Mouse (Mus musculus) 3134 (cell line): ENCODE data around the gene Pex5l.

Experiments used
- DNase-seq: peaks from one replicate; pipeline ENCODE4 v3.0.0-alpha.2; 2011; ENCODE audit warnings: low spot score; ENCODE audit not compliant: insufficient read length; ENCODE audit errors: extremely low read depth

Gene Pex5l

DNA sequence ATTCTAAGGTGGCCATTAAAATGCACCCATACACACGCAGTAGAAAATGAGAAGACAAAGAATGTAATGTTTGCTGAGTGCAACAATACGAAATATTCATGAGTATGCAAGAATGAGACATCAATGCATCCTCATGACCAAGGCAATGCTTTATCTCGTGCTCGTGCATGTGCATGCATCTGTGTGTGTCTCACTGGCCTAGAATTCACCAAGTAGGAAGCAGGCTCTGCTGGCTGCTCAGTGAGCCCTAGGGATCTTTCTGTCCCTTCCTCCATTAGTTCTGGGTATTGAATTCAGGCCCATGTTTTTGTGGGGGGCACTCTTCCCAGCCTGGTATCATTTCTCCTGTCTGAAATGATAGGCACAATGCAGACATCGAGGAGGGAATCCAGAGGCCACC lies 74.9 kb downstream of the Pex5l start:
- DNase-seq = no peak

GRCm38 (mm10) chr3:33063590-33063989 lies 79.5 kb downstream of the Pex5l start:
- no peak for DNase-seq

DNA sequence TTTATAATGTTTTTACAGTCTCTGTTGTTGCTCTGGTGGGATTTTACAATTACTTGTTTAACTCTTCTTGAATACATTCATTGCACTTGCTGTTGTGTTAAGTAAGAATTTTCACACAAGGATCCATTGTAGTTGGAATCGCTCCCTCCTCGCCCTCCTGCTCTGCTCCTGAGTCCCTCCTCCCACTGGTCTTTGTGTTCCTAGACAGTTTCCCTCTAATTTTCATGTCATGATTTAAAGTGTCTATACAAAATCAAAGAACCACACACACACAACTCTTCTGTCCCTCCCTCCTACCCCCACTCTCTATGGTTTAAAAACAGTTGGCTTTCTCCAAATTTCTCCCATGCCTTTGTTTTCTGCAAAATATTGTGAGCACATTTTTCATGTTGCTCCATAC lies 81.6 kb downstream of the Pex5l start:
- no peak for DNase-seq

DNA sequence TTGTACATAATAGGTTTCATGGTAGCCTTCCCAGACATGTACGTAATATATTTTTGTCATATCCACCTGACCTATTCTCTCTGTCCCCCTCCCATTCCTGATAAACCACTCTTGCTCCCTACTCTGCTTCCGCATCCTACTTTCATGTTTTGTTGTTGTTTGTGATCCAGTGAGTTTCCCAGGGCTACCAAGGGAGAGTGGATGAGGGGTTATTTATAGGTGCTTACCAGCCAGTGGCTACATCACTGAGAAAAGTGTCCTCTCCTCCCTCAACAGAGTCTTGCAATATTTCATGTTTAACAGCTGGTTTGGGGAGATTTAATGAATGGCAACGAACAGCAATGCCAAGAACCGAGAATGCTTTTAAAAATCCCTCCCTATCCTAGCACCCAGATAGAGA lies 82.0 kb downstream of the Pex5l start:
- no peak for DNase-seq

GRCm38 (mm10) chr3:33060343-33060937 lies 82.6 kb downstream of the Pex5l start:
- DNase-seq = no peak

- no peak for DNase-seq
Measured at GRCm38 (mm10) chr3:33048304-33048703, 94.7 kb downstream of the Pex5l start.

GRCm38 (mm10) chr3:33044799-33045106 lies 98.3 kb downstream of the Pex5l start:
- DNase-seq = no peak

GRCm38 (mm10) chr3:33043896-33044798 lies 98.9 kb downstream of the Pex5l start:
- no peak for DNase-seq

DNA sequence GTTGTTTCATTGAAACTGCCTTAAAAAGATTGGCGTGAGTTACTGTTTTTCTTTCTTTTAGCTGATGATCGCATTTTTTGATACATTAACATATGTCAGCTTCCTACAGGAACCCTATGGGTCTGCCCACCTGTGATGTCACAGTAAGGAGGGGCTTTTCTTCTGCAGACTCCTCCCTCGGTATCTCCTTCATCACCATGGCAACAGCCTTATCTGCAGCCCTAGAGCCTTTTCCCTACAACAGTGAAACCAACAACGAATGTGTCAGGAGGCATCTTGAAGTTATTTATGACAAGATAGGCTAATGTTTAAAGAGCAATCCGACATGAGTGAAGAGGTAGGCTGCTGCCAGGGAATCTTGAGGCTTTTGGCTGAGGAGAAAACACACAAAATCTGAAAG lies 118.5 kb downstream of the Pex5l start:
- DNase-seq = no peak

DNA sequence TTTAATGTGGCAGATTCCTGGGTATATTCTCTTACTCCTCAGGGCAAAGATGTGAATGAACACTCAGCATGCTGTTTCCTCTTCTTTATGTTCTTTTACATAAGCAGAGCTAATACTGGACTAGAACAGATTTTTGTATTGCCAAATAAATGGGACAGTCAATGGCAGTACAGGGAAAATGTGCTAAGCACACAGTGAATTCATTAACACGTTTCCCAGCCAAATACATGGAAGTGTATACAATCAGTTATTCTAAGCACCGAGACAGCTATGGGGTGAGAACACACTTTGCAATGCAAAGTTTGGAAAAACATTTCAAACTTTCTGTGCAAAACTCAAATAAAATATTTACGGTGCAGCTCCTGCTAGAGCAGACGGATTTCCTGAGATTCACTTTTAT lies 139.1 kb downstream of the Pex5l start:
- no peak for DNase-seq

DNA sequence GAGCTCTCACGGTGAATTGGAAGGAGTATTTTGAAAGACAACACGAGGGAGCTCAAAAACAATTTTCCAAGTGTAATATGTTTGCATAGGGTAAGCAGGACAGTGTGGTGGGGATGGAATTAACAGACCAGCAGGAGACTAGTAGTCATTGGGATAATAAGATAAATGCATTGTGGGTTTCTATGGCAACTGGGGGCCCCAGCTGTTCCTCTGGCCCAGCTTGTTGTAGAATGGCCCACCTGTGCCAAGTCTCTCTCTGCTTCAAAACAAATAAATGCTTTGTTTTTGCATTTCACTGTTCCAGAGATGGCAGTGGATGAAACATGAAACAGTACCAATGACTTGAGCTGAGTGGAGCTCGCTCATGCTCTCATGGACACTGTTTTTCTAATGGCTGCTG lies 141.3 kb downstream of the Pex5l start:
- no peak for DNase-seq

DNA sequence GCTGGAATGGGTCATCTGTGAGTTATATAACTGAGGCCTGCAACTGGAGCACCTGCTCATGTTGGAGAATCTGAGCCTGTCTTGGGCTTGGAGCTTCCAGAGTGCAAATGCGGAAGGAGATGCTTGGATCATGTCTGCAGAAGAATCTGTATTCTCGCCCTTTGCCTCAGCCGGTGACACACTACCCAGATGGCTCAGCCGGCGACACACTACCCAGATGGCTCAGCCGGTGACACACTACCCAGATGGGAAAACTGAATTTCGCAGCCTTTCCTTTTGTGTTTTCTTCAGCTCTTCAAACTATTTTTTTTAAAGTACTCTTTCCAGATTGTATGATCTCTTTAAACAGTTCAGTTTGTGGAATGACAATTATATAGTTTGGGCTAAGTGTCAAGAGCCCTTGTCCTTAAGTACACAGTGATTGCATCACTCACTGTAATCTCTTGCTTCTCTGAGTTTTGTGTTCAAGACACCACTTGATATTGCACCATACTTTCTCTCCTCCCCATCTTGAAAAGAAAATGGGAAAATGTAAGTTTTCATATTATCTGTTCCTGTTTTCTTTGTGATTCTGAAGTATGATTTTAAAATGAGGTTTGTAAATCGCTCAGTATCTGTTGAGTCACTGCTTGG lies 142.5 kb downstream of the Pex5l start:
- DNase-seq = no peak

DNA sequence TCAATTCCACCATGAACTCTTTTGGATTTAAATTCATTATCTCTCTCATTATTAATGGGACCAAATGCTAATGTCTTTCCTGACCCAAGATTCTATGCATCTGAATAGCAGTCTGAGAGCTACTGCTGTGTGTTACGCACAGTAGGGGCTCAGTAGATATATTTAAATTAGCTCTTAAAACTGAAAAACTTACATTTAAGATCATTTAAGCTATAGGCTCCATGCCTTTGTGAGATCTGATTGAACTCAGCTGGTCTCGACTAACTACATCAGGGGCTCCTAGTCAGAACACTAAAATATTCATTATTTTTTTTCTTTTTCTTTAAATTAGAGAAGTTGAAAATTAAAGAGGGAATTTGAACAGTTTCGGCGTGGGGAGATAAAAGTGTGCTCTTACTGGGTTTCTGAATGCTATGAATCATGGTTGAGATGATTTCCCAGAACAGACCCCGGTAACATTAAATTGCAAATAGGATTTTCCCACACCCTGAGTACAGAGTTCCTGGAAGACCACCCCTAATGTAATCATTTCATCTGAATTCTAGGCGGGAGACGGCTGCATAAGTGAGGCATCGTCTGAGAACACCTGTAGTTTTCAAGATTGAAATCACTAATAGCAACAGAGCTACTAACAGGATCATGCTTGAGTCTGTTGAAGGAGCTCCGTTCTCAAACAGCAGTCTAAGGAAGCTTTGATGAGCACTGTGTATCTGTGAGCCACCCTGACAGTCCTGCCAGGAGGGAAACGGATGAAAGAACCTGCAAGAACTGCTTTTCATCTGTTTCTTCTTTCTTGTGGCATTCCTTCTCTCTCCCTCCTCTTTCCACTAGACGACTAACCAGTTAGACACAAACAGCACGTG lies 151.1 kb downstream of the Pex5l start:
- no peak for DNase-seq

GRCm38 (mm10) chr3:32987806-32988205 lies 155.2 kb downstream of the Pex5l start:
- DNase-seq = no peak

GRCm38 (mm10) chr3:32985141-32985540 lies 157.9 kb downstream of the Pex5l start:
- no peak for DNase-seq

GRCm38 (mm10) chr3:32979981-32980380 lies 163.1 kb downstream of the Pex5l start:
- DNase-seq = no peak

- DNase-seq = no peak
Measured at GRCm38 (mm10) chr3:32979238-32979637, 163.8 kb downstream of the Pex5l start.

GRCm38 (mm10) chr3:32970257-32970656 lies 172.8 kb downstream of the Pex5l start:
- DNase-seq = no peak

DNA sequence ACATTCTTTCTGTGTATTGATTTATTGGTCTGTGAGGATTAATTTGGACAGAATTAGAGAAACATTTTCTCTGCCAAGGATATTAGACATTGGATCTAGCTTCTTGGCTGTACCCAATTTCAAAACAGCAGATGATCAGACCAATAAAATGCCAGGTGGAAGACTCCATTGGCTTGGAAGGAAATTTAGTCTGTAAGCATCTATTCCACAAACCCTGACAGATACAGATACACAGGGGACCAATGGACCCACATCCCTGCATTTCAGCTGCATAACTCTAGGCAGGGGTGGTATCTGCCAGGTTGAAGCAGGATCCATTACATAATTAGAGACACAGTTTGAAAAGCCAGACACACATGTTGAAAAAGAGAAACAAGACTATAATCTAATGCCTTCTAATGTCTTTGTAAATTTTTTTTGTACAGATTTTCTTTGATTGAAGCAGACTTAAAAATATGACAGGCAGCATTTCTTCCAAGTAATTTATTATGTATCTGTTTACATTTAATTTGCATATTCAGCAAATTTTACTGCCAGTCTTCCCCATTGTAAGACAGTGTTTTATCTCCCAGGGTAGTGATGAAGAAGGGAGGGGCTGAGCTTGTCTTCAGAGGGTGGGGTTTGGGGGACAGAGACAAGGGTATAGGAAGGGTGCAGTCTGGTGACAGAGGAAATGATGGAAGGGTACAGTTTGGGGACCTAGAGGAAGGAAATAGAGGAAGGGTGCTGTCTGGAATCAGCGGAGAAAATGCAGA lies 174.2 kb downstream of the Pex5l start:
- DNase-seq = no peak

DNA sequence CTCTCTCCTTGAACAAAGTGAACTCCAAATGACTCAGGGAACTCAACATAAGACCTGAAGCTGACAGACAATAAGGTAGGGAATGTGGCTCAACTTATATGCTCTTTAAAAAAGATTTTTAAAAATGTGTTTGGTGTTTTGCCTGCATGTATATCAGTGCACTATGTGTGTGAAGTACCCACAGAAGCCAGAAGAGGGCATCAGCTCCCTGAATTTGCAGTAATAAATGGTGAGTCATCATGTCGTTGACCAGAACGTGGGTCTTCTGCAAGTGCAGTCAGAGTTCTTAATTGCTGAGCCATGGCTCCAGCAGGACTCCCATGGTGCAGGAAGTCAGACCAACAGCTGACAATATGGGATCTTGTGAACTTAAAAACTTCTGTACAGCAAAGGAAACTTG lies 177.5 kb downstream of the Pex5l start:
- DNase-seq = no peak
